Mouse (Mus musculus): ENCODE measurements around the gene Thap3. TPM values are rescaled to one million over a fixed set of nuclear protein-coding genes. Genes with fewer than 3 reads are reported as not detected.

Thap3 gene
- polyA plus RNA-seq, 1 experiment from 2014 or later: 56.3 TPM

DNA sequence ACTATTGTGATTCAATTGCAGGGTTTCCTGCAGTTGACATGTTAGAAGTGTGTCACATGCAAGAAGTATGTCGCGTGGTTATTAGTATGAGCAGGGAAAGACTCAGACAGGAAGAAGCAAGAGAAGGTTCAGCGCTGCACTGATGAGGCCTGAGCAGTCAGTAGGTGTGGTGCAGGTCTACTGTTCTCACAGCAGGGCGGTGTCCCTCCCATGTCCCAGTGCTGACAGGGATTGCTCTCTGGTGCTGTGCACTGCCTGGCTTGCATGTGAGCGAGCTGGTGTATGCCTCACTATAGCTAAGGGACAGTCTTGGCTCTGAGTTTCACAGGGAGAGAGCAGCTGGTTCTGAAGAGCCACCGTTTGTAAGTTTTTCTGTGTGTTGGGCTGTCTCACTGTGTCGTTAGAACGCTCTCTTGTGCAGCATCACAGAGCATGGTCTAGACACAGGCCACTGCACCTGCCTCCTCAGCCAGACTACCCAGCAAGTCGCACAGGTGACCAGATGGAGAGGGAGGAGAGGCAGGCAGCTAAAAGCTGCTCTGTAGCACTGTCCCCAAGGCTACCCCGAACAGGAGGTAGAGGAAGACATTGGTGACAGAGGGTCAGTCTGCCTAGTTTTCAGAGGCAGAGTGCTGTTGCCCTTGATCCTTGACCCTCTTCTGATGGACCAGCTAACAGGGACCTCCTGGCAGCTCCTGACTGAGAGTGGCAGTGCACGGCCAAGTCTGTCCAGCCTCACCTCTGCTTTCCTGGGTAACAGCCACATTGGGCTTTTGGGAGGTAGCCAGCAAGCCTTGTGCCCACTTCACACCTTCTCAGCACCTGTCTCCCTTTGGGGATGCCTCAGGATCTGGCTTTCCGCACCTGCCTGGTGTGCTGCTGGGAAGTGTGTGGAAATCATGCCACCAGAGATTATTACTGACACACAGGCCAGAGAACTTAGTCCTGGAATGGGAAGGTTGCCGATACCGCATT, 40.0 kb downstream of the Thap3 start:
- Histone ChIP-seq H3K9ac (no peak overlapping the region), H3K4me1 (no peaks in the 10 kb centered on the region), H3K36me3 (peaks cover 44% of the 10 kb centered on the region), H3K27ac (no peak overlapping the region), H3K4me3 (no peak overlapping the region), H3K9me3 (no peaks in the 10 kb centered on the region), H3K27me3 (no peaks in the 10 kb centered on the region), H3K4me2 (no peak overlapping the region)
- WGBS: 91% methylated on average over 14 of the region's 14 CpGs
- no peak for ATAC-seq (ENCODE audit: insufficient number of reproducible peaks, insufficient read depth, low FRiP score, low TSS enrichment, low read depth)

DNA sequence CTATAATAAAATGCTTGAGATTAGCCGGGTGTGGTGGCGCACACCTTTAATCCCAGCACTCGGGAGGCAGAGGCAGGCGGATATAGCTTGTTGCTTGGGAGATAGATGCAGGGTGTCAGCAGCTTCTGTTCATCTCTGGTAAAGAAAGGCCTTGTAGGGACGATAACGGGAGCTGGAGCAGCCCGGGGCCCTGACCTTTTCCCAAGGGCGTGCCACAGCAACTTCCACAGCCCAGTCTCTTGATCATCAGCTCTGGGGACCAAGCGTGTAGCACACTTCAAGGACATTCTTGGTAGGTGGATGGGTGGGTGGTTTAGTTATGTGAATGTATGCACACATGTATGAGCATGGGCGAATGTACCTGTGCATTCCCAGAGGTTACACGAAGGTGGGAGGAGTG, 42.6 kb downstream of the Thap3 start:
- ATAC-seq (ENCODE audit: insufficient number of reproducible peaks, insufficient read depth, low FRiP score, low TSS enrichment, low read depth): no peak
- H3K4me1 ChIP-seq: no peaks in the 10 kb centered on the region
- no peak overlapping the region for H3K4me3 ChIP-seq
- H3K27me3 ChIP-seq: no peaks in the 10 kb centered on the region
- no peak overlapping the region for H3K4me2 ChIP-seq
- peaks cover 19% of the 10 kb centered on the region for H3K36me3 ChIP-seq
- 94% methylated on average over 11 of the region's 11 CpGs for WGBS
- H3K27ac ChIP-seq: no peak overlapping the region
- no peaks in the 10 kb centered on the region for H3K9me3 ChIP-seq
- H3K9ac ChIP-seq: no peak overlapping the region

DNA sequence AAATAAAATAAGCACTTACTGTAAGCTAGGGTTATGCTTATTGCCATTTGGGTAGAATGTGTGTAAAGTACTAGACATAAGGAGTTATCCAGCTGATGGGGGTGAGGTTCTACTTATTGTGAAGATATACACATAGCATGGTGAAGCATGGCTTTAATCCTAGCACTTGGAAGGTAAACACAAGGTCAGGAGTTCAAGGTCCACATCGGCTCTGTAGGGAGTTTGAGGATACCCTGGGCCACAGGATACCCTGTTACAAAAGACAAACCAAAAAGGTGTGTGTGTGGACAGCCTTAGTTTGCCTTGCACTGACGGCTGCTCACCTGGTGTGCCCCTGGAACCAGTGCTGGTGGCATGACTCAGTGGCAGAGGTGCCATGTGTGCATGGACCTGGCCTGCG, 50.7 kb downstream of the Thap3 start:
- Histone ChIP-seq H3K9ac (no peak overlapping the region), H3K27me3 (no peaks in the 10 kb centered on the region), H3K4me1 (peaks cover 28% of the 10 kb centered on the region), H3K4me3 (no peak overlapping the region), H3K4me2 (no peak overlapping the region), H3K27ac (no peak overlapping the region), H3K36me3 (no peaks in the 10 kb centered on the region), H3K9me3 (no peaks in the 10 kb centered on the region)
- WGBS: 88% methylated on average over 3 of the region's 3 CpGs
- no peak for ATAC-seq (ENCODE audit: insufficient number of reproducible peaks, insufficient read depth, low FRiP score, low TSS enrichment, low read depth)

DNA sequence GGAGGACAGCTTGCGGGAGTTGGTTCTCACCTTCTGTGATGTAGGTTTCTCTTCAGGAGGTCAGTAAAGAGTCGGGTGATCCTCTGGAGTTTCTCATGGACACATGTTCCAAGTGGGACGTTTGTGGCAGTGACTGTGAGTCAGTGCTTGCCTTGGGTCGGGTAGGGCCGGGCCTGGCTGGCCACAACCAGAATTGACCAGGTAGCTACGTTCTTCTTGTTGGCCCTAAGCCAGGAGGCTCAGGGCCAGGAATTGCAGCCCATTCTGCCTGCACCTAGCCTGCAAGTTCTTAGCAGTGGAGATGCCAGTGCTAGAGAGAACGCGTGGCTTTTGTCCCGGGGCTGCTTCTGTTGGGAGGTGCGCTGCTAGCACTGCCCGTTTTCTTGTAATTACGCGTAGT, 51.4 kb downstream of the Thap3 start:
- Histone ChIP-seq H3K27ac (no peak overlapping the region), H3K4me2 (no peak overlapping the region), H3K36me3 (no peaks in the 10 kb centered on the region), H3K4me3 (no peak overlapping the region), H3K9ac (no peak overlapping the region), H3K27me3 (no peaks in the 10 kb centered on the region), H3K4me1 (peaks cover 28% of the 10 kb centered on the region), H3K9me3 (no peaks in the 10 kb centered on the region)
- WGBS: 92% methylated on average over 13 of the region's 13 CpGs
- no peak for ATAC-seq (ENCODE audit: insufficient number of reproducible peaks, insufficient read depth, low FRiP score, low TSS enrichment, low read depth)

DNA sequence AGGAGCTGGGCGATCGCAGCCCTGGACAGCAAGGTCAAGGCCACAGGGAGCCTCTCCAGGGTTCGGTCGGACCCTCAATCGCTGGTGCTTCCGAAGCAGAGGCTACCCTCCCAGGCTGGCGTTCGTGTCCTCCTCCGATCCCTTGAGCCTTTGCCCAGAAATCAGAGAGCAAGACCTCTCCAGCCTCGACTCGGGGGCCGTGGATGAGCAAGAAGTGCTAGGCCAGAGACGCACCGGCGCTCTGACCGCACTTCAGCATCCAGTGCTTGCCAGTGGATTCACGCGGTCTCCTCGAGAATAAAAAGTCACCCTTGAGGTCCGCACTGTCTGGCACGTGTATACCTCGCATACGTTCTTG, 54.6 kb downstream of the Thap3 start:
- H3K27ac ChIP-seq: no peak overlapping the region
- no peak for ATAC-seq (ENCODE audit: insufficient number of reproducible peaks, insufficient read depth, low FRiP score, low TSS enrichment, low read depth)

DNA sequence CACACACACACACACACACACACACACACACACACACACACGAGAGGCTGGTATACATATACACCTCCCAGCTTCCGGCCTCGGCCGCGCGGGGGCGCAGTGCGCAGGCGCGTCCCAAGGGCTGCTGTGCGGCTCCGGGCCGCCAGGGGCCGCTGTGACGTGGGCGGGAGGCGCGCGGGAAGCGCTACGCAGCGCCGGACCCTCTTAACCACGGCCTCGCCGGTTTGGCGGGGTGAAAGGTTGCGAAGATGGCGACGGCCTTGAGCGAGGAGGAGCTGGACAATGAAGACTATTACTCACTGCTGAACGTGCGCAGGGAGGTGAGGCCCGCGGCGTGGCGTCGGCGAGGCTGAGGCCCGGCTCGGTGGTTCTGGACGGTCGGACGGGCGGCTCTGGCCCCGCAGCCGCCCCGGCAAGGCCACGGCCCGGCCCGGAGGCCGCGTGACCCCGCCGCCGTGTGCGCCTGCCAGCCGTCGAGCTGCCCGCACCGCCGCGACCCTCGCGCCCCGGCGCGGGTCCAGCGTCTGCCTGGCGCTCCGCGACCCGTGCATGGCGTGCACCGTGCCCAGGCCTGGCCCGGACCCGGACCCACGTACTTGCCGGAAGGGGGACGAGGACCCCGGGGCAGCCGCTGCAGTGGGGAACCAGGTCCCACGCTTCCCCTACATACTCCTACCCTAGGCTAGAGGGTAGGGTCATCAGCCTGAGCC, 55.1 kb downstream of the Thap3 start, which contains the start of gene Dnajc11:
Gene Dnajc11, plus strand, starts transcription at position 187 of the 710 bp plus-strand sequence.
- no peak within 1 kb of the TSS for H3K27ac ChIP-seq
- H3K27me3 ChIP-seq: no peaks in the 10 kb centered on the region
- WGBS: 0% methylated on average over 73 of the region's 83 CpGs

More for the DNA sequence above, 54.6 kb downstream of the Thap3 start:
- H3K4me3 ChIP-seq: peak overlapping the region; percentile 96
- peaks cover 28% of the 10 kb centered on the region for H3K4me1 ChIP-seq
- H3K4me2 ChIP-seq: peak overlapping the region; percentile 95
- H3K27me3 ChIP-seq: no peaks in the 10 kb centered on the region
- no peaks in the 10 kb centered on the region for H3K36me3 ChIP-seq
- WGBS: 2% methylated on average over 23 of the region's 23 CpGs
- H3K9ac ChIP-seq: peak overlapping the region; percentile 96
- no peaks in the 10 kb centered on the region for H3K9me3 ChIP-seq

More for the DNA sequence above, 55.1 kb downstream of the Thap3 start, which contains the start of gene Dnajc11:
- Histone ChIP-seq H3K4me2 (peak within 1 kb of the TSS; percentile 95), H3K9ac (peak within 1 kb of the TSS; percentile 96), H3K36me3 (no peaks in the 10 kb centered on the region), H3K9me3 (no peaks in the 10 kb centered on the region), H3K4me1 (peaks cover 28% of the 10 kb centered on the region), H3K4me3 (peak within 1 kb of the TSS; percentile 96)
- ATAC-seq (ENCODE audit: insufficient number of reproducible peaks, insufficient read depth, low FRiP score, low TSS enrichment, low read depth): peak; percentile 81

Other genes with a start within 250 kb of the Thap3 start
- 96.2 and 106 TPM in 2 replicates for gene Camta1, start 127.1 kb downstream of the Thap3 start, polyA plus RNA-seq (2015; fragmentation: Nextera tagmentation; extraction: Ambion mirVana)
- gene Dnajc11, start 55.3 kb downstream of the Thap3 start, polyA plus RNA-seq (2015; fragmentation: Nextera tagmentation; extraction: Ambion mirVana): 63.0 and 71.4 TPM in 2 replicates
- 38.0 and 38.1 TPM in 2 replicates for gene Phf13, start 7.3 kb upstream of the Thap3 start, polyA plus RNA-seq (2015; fragmentation: Nextera tagmentation; extraction: Ambion mirVana)
- gene Klhl21, start 19.8 kb upstream of the Thap3 start, polyA plus RNA-seq (2015; fragmentation: Nextera tagmentation; extraction: Ambion mirVana): 10.1 TPM in 2 replicates
- 17.5 and 22.9 TPM in 2 replicates for gene Zbtb48, start 38.7 kb upstream of the Thap3 start, polyA plus RNA-seq (2015; fragmentation: Nextera tagmentation; extraction: Ambion mirVana)
- gene Tas1r1, start 49.6 kb upstream of the Thap3 start, polyA plus RNA-seq (2015; fragmentation: Nextera tagmentation; extraction: Ambion mirVana): 0.55 and 0.59 TPM in 2 replicates
- 34.4 and 34.8 TPM in 2 replicates for gene Nol9, start 50.3 kb upstream of the Thap3 start, polyA plus RNA-seq (2015; fragmentation: Nextera tagmentation; extraction: Ambion mirVana)
- gene Plekhg5, start 83.5 kb upstream of the Thap3 start, polyA plus RNA-seq (2015; fragmentation: Nextera tagmentation; extraction: Ambion mirVana): 19.5 and 22.2 TPM in 2 replicates
- gene Tnfrsf25, start 126.9 kb upstream of the Thap3 start, polyA plus RNA-seq (2015; fragmentation: Nextera tagmentation; extraction: Ambion mirVana): 1.1 and 1.5 TPM in 2 replicates
- 3.4 and 5.9 TPM in 2 replicates for gene Espn, start 163.4 kb upstream of the Thap3 start, polyA plus RNA-seq (2015; fragmentation: Nextera tagmentation; extraction: Ambion mirVana)
- 0.10 TPM in 1 of 2 replicates, not detected in the other for gene Hes2, start 169.9 kb upstream of the Thap3 start, polyA plus RNA-seq (2015; fragmentation: Nextera tagmentation; extraction: Ambion mirVana)
- 48.5 and 54.1 TPM in 2 replicates for gene Acot7, start 189.1 kb upstream of the Thap3 start, polyA plus RNA-seq (2015; fragmentation: Nextera tagmentation; extraction: Ambion mirVana)

Data from embryonic facial prominence, embryonic 13.5 days (tissue).